Mouse (Mus musculus) myocyte (in vitro differentiated cells): ENCODE measurements around the gene Ap4s1. TPM values are rescaled to one million over a fixed set of nuclear protein-coding genes. Genes with fewer than 3 reads are reported as not detected.

Experiments used
- H3K27me3 ChIP-seq: one replicate; pipeline ENCODE4 v1.6.1; 2011; ENCODE audit not compliant: control insufficient read depth, insufficient read depth, insufficient read length
- H3K36me3 ChIP-seq: one replicate; pipeline ENCODE4 v1.6.1; 2011; ENCODE audit not compliant: control insufficient read depth, insufficient read depth
- H3K4me2 ChIP-seq: one replicate; pipeline ENCODE4 v1.6.1; 2011; ENCODE audit warnings: low read depth, control low read depth
- H3K4me3 ChIP-seq: one replicate; pipeline ENCODE4 v1.5.1; 2011; ENCODE audit warnings: mild to moderate bottlenecking, control low read depth, moderate library complexity
- H3K79me2 ChIP-seq: one replicate; pipeline ENCODE4 v1.6.1; 2011; ENCODE audit not compliant: control insufficient read depth, insufficient read depth
- H3ac ChIP-seq: one replicate; pipeline ENCODE4 v1.6.1; 2011; ENCODE audit not compliant: control insufficient read depth, insufficient read length
- CEBPB ChIP-seq: IDR thresholded peaks from 2 replicates; pipeline ENCODE4 v1.6.1; 2011; ENCODE audit warnings: mild to moderate bottlenecking, moderate library complexity; ENCODE audit not compliant: poor library complexity, insufficient read depth, severe bottlenecking
- E2F4 ChIP-seq: IDR thresholded peaks from one replicate; pipeline ENCODE4 v1.6.1; 2011; ENCODE audit warnings: mild to moderate bottlenecking, control low read depth, moderate library complexity; ENCODE audit not compliant: insufficient read depth
- MAX ChIP-seq: IDR thresholded peaks from one replicate; pipeline ENCODE4 v1.6.1; 2011; ENCODE audit warnings: low read depth, mild to moderate bottlenecking, control low read depth
- MYOD1 ChIP-seq, 3 experiments: IDR thresholded peaks; one replicate each; pipeline ENCODE4 v1.6.1; 2011; ENCODE audit warnings: control low read depth in 2 of 3, low read depth in 2 of 3, mild to moderate bottlenecking in 2 of 3, moderate library complexity in 1 of 3; ENCODE audit not compliant: insufficient read length in 2 of 3, control insufficient read depth in 1 of 3
- MYOG ChIP-seq, 3 experiments: IDR thresholded peaks; one replicate each; pipeline ENCODE4 v1.6.1; 2011; ENCODE audit warnings: control low read depth in 2 of 3, low read depth in 2 of 3, mild to moderate bottlenecking in 2 of 3; ENCODE audit not compliant: insufficient read length in 2 of 3, control insufficient read depth in 1 of 3, insufficient read depth in 1 of 3
- POLR2A ChIP-seq: IDR thresholded peaks from one replicate; pipeline ENCODE4 v1.6.1; 2011; ENCODE audit warnings: low read depth, mild to moderate bottlenecking, control low read depth, moderate library complexity; ENCODE audit not compliant: insufficient read length
- POLR2AphosphoS2 ChIP-seq: IDR thresholded peaks from one replicate; pipeline ENCODE4 v1.6.1; 2011; ENCODE audit warnings: low read depth, control low read depth; ENCODE audit not compliant: insufficient read length
- REST ChIP-seq: IDR thresholded peaks from one replicate; pipeline ENCODE4 v1.6.1; 2011; ENCODE audit warnings: mild to moderate bottlenecking, control low read depth, moderate library complexity; ENCODE audit not compliant: insufficient read depth, insufficient read length
- SRF ChIP-seq: IDR thresholded peaks from one replicate; pipeline ENCODE4 v1.6.1; 2011; ENCODE audit warnings: low read depth; ENCODE audit not compliant: control insufficient read depth, insufficient read length
- TCF12 ChIP-seq: IDR thresholded peaks from one replicate; pipeline ENCODE4 v1.6.1; 2011; ENCODE audit warnings: mild to moderate bottlenecking, control low read depth; ENCODE audit not compliant: poor library complexity, insufficient read depth, severe bottlenecking
- TCF3 ChIP-seq: IDR thresholded peaks from one replicate; pipeline ENCODE4 v1.6.1; 2011; ENCODE audit warnings: low read depth, control low read depth; ENCODE audit not compliant: insufficient read length
- USF1 ChIP-seq: IDR thresholded peaks from one replicate; pipeline ENCODE4 v1.6.1; 2011; ENCODE audit warnings: low read depth, mild to moderate bottlenecking, control low read depth, moderate library complexity
- polyA plus RNA-seq: library from polyadenylated mRNA; unstranded; fragments of >200 nt; fragmentation: generic; extraction: Trizol; gene quantifications from one replicate; pipeline ENCODE4 v1.2.1, GENCODE M21; 2012; ENCODE audit warnings: missing spikeins

Gene Ap4s1
- polyA plus RNA-seq, 1 experiment: 12.4 TPM

DNA sequence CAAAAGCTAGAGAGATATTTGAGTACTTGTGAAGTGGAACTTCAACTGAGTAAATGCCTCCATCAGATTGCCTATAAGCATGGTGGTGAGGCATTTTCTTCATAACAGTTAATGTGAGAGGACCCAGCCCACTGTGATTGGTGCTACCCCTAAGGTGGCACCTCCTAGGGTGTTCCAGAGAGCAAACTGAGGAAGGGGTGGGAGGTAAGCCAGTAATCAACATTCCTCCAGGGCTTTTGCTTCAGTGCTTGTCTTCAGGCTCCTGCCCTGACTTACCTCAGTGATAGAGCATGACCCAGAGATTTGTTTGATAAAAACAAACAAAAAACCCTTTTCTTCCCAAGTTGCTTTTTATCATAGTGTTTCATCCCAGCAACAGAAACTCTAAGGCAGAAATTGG, 26.9 kb upstream of the Ap4s1 start:
- H3K4me3 ChIP-seq: no peak overlapping the region
- no peak overlapping the region for H3K4me2 ChIP-seq
- H3K79me2 ChIP-seq: peaks cover 100% of the 10 kb centered on the region
- H3K27me3 ChIP-seq: no peaks in the 10 kb centered on the region
- TF ChIP-seq CEBPB: no peak
- TF ChIP-seq MAX: no peak
- TF ChIP-seq MYOD1 (IDR thresholded peaks at IDR 0.05; ENCODE audit: control insufficient read depth in 1 of 3, insufficient read length in 2 of 3, low read depth in 2 of 3): no peak
- no peak for TF ChIP-seq POLR2AphosphoS2
- TF ChIP-seq TCF12: no peak
- TF ChIP-seq SRF: no peak
- TF ChIP-seq E2F4: no peak
- no peak for TF ChIP-seq MYOG (IDR thresholded peaks at IDR 0.05; ENCODE audit: control insufficient read depth in 1 of 3, insufficient read depth in 1 of 3, insufficient read length in 2 of 3, low read depth in 2 of 3)
- TF ChIP-seq POLR2A: no peak
- TF ChIP-seq USF1: no peak
- no peak for TF ChIP-seq REST
- no peak for TF ChIP-seq TCF3
- no peaks in the 10 kb centered on the region for H3K36me3 ChIP-seq
- no peak overlapping the region for H3ac ChIP-seq

DNA sequence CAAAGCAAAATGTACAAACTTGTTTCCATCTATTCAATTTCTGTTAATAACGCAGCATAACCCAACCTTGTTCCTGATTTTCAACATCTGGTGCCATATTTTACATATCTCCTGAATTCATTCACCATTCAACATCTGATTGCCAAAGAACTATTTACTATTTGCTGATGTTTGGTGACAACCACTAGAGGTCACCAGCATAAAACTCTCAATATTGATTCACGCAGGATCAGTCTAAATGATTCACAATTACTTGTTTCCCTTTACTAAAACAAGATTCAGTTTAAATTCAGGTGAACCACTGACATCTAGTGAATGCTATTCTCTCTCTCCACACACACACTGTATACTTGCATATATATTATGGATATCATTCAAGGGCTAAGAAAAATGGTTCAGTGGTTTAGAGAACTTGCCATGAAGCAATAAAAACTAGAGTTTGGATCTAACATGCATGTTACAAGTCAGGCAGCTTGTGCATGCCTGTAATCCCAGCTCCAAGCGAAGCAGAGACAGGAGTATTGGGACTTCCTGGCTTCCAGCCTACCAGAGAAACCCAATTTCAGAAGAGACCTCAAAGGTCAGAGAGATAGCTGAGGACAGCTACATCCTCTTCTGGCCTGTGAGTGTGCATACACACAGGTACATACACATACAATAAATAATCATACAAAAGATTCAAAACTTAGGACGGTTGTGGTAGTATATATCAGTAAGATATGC, 24.0 kb upstream of the Ap4s1 start:
- no peak overlapping the region for H3K4me2 ChIP-seq
- peaks cover 100% of the 10 kb centered on the region for H3K79me2 ChIP-seq
- H3ac ChIP-seq: no peak overlapping the region
- no peak overlapping the region for H3K4me3 ChIP-seq
- H3K36me3 ChIP-seq: no peaks in the 10 kb centered on the region
- H3K27me3 ChIP-seq: no peaks in the 10 kb centered on the region
- TF ChIP-seq MYOD1 (IDR thresholded peaks at IDR 0.05; ENCODE audit: control insufficient read depth in 1 of 3, insufficient read length in 2 of 3, low read depth in 2 of 3): no peak
- no peak for TF ChIP-seq USF1
- TF ChIP-seq TCF3: no peak
- no peak for TF ChIP-seq TCF12
- TF ChIP-seq CEBPB: no peak
- TF ChIP-seq E2F4: no peak
- no peak for TF ChIP-seq SRF
- TF ChIP-seq REST: no peak
- no peak for TF ChIP-seq POLR2AphosphoS2
- TF ChIP-seq MYOG (IDR thresholded peaks at IDR 0.05; ENCODE audit: control insufficient read depth in 1 of 3, insufficient read depth in 1 of 3, insufficient read length in 2 of 3, low read depth in 2 of 3): no peak

DNA sequence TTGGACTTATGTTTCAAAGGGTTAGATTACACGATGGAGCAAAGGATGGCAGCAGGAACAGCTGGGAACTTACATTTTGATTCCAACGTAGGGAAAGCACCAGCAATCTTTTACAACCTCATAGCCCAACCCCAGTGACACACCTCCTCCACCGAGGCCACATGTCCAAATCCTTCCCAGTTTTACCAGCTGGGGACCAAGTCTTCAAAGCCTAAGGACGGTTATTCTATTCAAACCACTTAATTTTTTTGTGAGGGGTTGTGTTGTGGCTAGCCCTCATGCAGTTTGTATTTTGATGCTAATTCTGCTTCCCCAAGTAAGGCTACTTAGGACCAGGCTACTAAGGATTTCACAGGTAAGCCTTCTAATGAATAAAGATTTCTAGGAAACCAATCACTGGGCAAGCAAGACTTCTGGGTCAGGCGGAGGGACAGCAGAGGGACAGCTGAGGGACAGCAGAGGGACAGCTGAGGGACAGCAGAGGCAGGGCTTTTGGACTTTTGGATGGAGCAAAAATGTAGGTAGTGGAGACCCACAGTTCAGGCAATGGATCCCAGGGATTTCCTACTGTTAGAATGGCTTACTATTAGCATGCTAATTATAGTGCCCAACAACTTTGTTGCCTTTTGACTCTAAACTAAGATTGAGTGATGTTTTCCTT, 19.5 kb upstream of the Ap4s1 start:
- Histone ChIP-seq H3K4me2 (peak overlapping the region; percentile 16), H3K27me3 (no peaks in the 10 kb centered on the region), H3ac (no peak overlapping the region), H3K36me3 (no peaks in the 10 kb centered on the region), H3K79me2 (peaks cover 100% of the 10 kb centered on the region), H3K4me3 (no peak overlapping the region)
- peak; percentile 39 to 80 (median 50) for TF ChIP-seq MYOG (IDR thresholded peaks at IDR 0.05; ENCODE audit: control insufficient read depth in 1 of 3, insufficient read depth in 1 of 3, insufficient read length in 2 of 3, low read depth in 2 of 3)
- no peak for TF ChIP-seq REST
- peak; percentile 7 for TF ChIP-seq TCF3
- TF ChIP-seq POLR2AphosphoS2: no peak
- TF ChIP-seq USF1: peak; percentile 46
- peak; percentile 53 for TF ChIP-seq TCF12
- TF ChIP-seq MYOD1 (IDR thresholded peaks at IDR 0.05; ENCODE audit: control insufficient read depth in 1 of 3, insufficient read length in 2 of 3, low read depth in 2 of 3): peak; percentile 8 to 53 (median 38)
- no peak for TF ChIP-seq POLR2A

DNA sequence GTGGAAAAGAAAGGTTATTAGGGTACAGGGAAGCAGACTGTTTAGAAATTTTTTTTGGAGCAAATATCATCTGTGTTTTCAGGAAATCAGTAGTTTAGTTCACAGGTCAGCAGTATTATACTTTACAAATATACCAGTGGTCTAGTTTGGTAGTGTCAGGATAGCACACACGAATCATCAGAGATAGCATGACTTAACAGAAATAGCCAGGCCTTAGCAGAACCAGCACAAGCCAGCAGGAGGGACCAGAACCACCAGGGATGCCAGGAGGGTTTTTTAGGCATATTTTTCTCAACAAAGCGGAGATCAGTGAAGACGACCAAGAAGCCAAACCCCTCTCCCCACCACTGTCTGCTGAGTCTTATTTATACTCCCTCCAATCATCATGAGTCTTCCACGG, 17.6 kb upstream of the Ap4s1 start:
- H3K27me3 ChIP-seq: no peaks in the 10 kb centered on the region
- H3K4me2 ChIP-seq: peak overlapping the region; percentile 28
- TF ChIP-seq MYOG (IDR thresholded peaks at IDR 0.05; ENCODE audit: control insufficient read depth in 1 of 3, insufficient read depth in 1 of 3, insufficient read length in 2 of 3, low read depth in 2 of 3) (no peak), CEBPB (no peak), TCF12 (no peak), E2F4 (no peak), USF1 (no peak), SRF (no peak), POLR2AphosphoS2 (no peak), MYOD1 (IDR thresholded peaks at IDR 0.05; ENCODE audit: control insufficient read depth in 1 of 3, insufficient read length in 2 of 3, low read depth in 2 of 3) (no peak), MAX (no peak)
- no peak overlapping the region for H3K4me3 ChIP-seq
- no peak overlapping the region for H3ac ChIP-seq
- H3K79me2 ChIP-seq: peaks cover 100% of the 10 kb centered on the region
- no peaks in the 10 kb centered on the region for H3K36me3 ChIP-seq
